Mouse (Mus musculus) left cerebral cortex, postnatal 25 days (tissue): Measurements from ENCODE around the gene Fes. TPM values are rescaled to one million over a fixed set of nuclear protein-coding genes. Genes with fewer than 3 reads are reported as not detected.

Experiments used
- total RNA-seq, 2 experiments: library from RNA; stranded (reverse); gene quantifications; 2 replicates each; pipeline ENCODE4 v1.2.3; 2021

Gene Fes
- total RNA-seq, 2 experiments from 2014 or later: 3.9 to 6.3 TPM

Other genes starting within 250 kb of the Fes start
- 10 to 100 TPM; 17.4 to 20.5 TPM for gene Sema4b, start 201.1 kb downstream of the Fes start, total RNA-seq
- gene Cib1, start 155.1 kb downstream of the Fes start, total RNA-seq: 10 to 100 TPM; 18.4 to 19.9 TPM
- 1 to 10 TPM; 5.9 to 6.6 TPM for gene Gdpgp1, start 155.1 kb downstream of the Fes start, total RNA-seq
- gene Ttll13, start 141.6 kb downstream of the Fes start, total RNA-seq: 1 to 10 TPM; 1.1 to 2.2 TPM
- 10 to 100 TPM; 43.5 to 45.1 TPM for gene Ngrn, start 126.7 kb downstream of the Fes start, total RNA-seq
- gene Vps33b, start 118.3 kb downstream of the Fes start, total RNA-seq: 10 to 100 TPM; 20.2 to 20.6 TPM
- 1 to 10 TPM; 1.5 TPM for gene Prc1, start 93.5 kb downstream of the Fes start, total RNA-seq
- 10 to 100 TPM; 15.6 to 16.0 TPM for gene Rccd1, start 63.5 kb downstream of the Fes start, total RNA-seq
- 10 to 100 TPM; 38.4 to 45.3 TPM for gene Unc45a, start 46.9 kb downstream of the Fes start, total RNA-seq
- 10 to 100 TPM; 47.1 to 50.5 TPM for gene Hddc3, start 44.8 kb downstream of the Fes start, total RNA-seq
- 100 to 1,000 TPM; 128 to 147 TPM for gene Man2a2, start 16.6 kb downstream of the Fes start, total RNA-seq
- gene Furin, start 17.5 kb upstream of the Fes start, total RNA-seq: 10 to 100 TPM; 31.4 to 38.7 TPM
- 1 to 10 TPM; 3.1 to 4.3 TPM for gene Blm, start 147.2 kb upstream of the Fes start, total RNA-seq